Mouse (Mus musculus) bone marrow macrophage, adult 2 months (primary cell): Measurements from ENCODE around the gene Loxl1.

Source experiments
- CTCF ChIP-seq: IDR thresholded peaks from 2 replicates; pipeline ENCODE4 v1.5.1; 2012; ENCODE audit warnings: low read depth, mild to moderate bottlenecking, low read length, moderate library complexity
- POLR2A ChIP-seq: IDR thresholded peaks from 2 replicates; pipeline ENCODE4 v1.6.1; 2012; ENCODE audit warnings: mild to moderate bottlenecking, low read depth, low read length, borderline replicate concordance

DNA sequence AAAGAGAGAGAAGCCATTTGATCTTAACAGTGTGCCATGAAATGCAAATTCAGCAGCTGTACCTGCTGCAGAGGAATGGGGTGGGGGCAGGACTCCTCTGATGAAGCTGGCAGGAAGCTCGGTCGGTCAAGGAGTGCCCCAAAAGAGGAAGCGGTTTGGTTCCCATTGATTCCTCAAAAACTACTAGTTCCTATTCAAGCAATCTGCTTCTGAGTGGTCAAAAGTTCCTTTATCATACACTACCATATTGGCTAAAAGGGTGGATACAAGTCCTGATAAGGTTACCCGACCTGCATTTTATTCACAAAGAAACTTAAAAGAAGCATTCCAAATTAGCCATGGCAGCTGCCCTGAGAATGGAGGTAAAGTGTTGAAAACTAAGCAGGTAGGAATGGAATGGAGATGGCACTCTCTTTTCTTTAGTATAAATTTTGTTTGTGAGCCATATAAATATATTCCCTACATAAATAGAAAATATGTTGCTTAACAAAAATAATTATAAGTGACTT, 66.8 kb downstream of the Loxl1 start:
- TF ChIP-seq POLR2A = no peak
- no peak for TF ChIP-seq CTCF
